Mouse (Mus musculus): ENCODE results near the gene Olfr543. TPM values are rescaled to one million over a fixed set of nuclear protein-coding genes. Genes with fewer than 3 reads are reported as not detected.

Gene Olfr543
- total RNA-seq (2014; fragmentation: Nextera tagmentation) = not detected in 2 replicates
- total RNA-seq (2017) = 0.27 TPM in 1 of 2 replicates, not detected in the other
- not detected in 2 replicates for polyA plus RNA-seq (2012)

DNA sequence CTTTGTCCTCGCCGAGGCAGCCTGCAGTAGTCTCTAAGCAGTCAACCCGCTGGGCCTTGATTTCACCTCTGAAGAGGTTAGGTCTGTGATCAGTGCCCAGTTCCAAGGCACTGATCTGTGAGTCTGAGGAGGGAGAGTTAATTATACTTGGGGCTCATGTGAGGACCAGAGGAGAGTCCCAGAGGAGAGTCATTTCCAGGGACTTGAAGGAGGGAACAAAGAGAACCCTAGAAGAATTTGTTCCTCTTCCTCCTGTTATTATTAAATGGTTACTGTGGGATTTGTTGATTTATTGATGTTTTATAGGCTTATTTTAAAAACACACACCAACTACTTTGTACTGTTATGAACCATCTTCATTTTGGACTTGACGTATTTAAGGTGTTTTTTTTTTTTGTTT is at the start of gene Olfr543:
Gene Olfr543 (minus strand): TSS at position 101 of the 400 bp plus-strand sequence.
- no peak for DNase-seq (ENCODE audit: low spot score)
- TF ChIP-seq TAL1 (conservative IDR thresholded peaks at IDR 0.05; ENCODE audit: low read depth, low read length) (no peak), POLR2AphosphoS5 (IDR thresholded peaks at IDR 0.05; ENCODE audit: insufficient replicate concordance, low read depth, low read length) (no peak), GATA2 (IDR thresholded peaks at IDR 0.05; ENCODE audit: borderline replicate concordance, low read depth, low read length) (no peak), GATA1 (IDR thresholded peaks at IDR 0.05; ENCODE audit: borderline replicate concordance, low read length) (no peak)
- peaks cover 13% of the 10 kb centered on the region for H3K27me3 ChIP-seq (ENCODE audit: insufficient read depth, low read length)
- ATAC-seq (ENCODE audit: extremely low read depth, insufficient number of reproducible peaks, low FRiP score, poor library complexity, severe bottlenecking) = no peak
- peaks cover 8% of the 10 kb centered on the region for H3K36me3 ChIP-seq (replicated peaks)
- H3K9me3 ChIP-seq (replicated peaks) = no peaks in the 10 kb centered on the region
- H3K4me1 ChIP-seq (ENCODE audit: insufficient read depth, low read depth, low read length) = peaks cover 43% of the 10 kb centered on the region
- H3K4me3 ChIP-seq (ENCODE audit: low read depth, low read length) = no peak within 1 kb of the TSS

DNA sequence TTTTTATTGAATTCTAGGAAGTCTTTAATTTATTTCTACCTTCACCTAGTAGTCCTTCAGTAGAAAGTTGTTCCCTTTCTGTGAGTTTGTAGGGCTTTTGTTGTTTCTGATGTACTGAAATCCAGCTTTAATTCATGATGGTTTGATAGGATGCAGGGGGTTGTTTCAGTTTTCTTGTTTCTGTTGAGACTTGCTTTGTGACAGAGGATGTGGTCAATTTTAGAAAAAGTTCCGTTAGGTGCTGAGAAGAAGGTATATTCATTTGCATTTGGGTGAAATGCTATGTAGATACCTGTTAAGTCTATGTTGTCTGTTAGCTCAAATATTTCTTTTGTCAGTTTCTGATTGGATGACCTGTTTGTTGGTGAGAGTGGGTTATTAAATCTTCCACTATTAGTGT is 47.6 kb upstream of the Olfr543 start:
- Histone ChIP-seq H3K36me3 (replicated peaks) (no peaks in the 10 kb centered on the region), H3K9me3 (replicated peaks) (no peaks in the 10 kb centered on the region), H3K27me3 (ENCODE audit: insufficient read depth, low read length) (peaks cover 6% of the 10 kb centered on the region; the same call in 1 of the 2 replicates), H3K4me3 (ENCODE audit: low read depth, low read length) (no peak overlapping the region), H3K4me1 (ENCODE audit: insufficient read depth, low read depth, low read length) (no peaks in the 10 kb centered on the region)
- DNase-seq (ENCODE audit: low spot score) (no peak), ATAC-seq (ENCODE audit: extremely low read depth, insufficient number of reproducible peaks, low FRiP score, poor library complexity, severe bottlenecking) (no peak)
- TF ChIP-seq GATA2 (IDR thresholded peaks at IDR 0.05; ENCODE audit: borderline replicate concordance, low read depth, low read length) = no peak
- TF ChIP-seq CTCF (IDR thresholded peaks at IDR 0.05; ENCODE audit: low read depth, low read length) = no peak
- TF ChIP-seq GATA1 (IDR thresholded peaks at IDR 0.05; ENCODE audit: borderline replicate concordance, low read length) = no peak
- TF ChIP-seq TAL1 (conservative IDR thresholded peaks at IDR 0.05; ENCODE audit: low read depth, low read length) = no peak
- no peak for TF ChIP-seq POLR2AphosphoS5 (IDR thresholded peaks at IDR 0.05; ENCODE audit: insufficient replicate concordance, low read depth, low read length)

DNA sequence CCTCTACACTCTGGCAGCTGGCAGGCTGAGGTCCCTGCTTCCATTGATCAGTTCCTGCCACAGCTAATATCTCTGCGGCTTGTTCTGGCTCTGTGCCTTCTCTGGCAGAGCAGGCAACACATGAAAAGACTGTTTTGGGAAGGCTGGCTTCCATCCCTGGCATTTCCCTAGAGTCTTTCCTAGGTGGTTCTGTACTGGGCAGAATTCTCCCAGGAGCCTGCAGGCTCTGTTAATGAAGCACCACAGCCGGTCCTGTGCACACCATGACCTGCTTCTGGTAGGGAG is 35.5 kb upstream of the Olfr543 start:
- Histone ChIP-seq H3K36me3 (replicated peaks) (no peaks in the 10 kb centered on the region), H3K4me3 (ENCODE audit: low read depth, low read length) (no peak overlapping the region), H3K27me3 (ENCODE audit: insufficient read depth, low read length) (peaks cover 12% of the 10 kb centered on the region), H3K9me3 (replicated peaks) (no peaks in the 10 kb centered on the region), H3K4me1 (ENCODE audit: insufficient read depth, low read depth, low read length) (peaks cover 15% of the 10 kb centered on the region)
- DNase-seq (ENCODE audit: low spot score) = no peak
- ATAC-seq (ENCODE audit: extremely low read depth, insufficient number of reproducible peaks, low FRiP score, poor library complexity, severe bottlenecking) = no peak
- no peak for TF ChIP-seq CTCF (IDR thresholded peaks at IDR 0.05; ENCODE audit: low read depth, low read length)
- TF ChIP-seq GATA2 (IDR thresholded peaks at IDR 0.05; ENCODE audit: borderline replicate concordance, low read depth, low read length) = no peak
- no peak for TF ChIP-seq POLR2AphosphoS5 (IDR thresholded peaks at IDR 0.05; ENCODE audit: insufficient replicate concordance, low read depth, low read length)
- no peak for TF ChIP-seq TAL1 (conservative IDR thresholded peaks at IDR 0.05; ENCODE audit: low read depth, low read length)
- no peak for TF ChIP-seq GATA1 (IDR thresholded peaks at IDR 0.05; ENCODE audit: borderline replicate concordance, low read length)

DNA sequence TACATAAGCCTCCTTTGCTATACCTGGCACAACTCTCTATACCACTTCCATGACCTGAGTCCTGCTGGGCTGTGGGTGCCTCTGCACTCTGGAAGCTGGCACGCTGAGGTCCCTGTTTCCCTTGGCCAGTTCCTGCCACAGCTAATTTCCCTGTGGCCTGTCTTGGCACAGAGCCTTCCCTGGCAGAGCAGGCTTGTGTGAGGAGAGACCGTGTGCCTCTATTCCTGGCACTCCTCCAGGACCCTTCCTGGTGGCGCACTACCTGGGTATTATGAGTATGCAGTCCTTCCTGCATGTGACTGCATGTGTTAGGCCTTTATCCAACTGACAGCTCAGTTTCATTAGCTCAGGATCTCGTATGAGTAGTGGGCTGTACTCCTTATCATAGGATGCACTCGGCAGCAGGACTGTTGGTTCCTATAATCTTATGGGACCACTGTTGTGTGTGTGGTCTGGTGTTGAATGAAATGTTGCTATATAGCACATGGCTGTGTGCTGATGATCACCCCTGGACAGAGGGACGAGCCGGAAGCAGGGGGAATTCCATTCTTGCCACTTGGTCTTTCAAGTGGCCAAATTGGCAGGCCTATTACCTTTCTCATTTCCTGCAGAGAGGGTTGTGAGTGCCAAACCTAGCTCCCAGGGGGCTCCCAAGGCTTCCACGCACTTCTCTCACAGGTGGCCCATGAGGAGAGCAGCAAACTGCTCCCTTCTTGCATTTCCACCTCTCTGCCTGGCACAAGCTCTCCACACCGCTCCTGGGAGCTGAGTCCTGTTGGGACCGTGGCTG is 35.0 kb upstream of the Olfr543 start:
- peaks cover 12% of the 10 kb centered on the region for H3K27me3 ChIP-seq (ENCODE audit: insufficient read depth, low read length)
- H3K4me1 ChIP-seq (ENCODE audit: insufficient read depth, low read depth, low read length) = peaks cover 15% of the 10 kb centered on the region
- no peaks in the 10 kb centered on the region for H3K9me3 ChIP-seq (replicated peaks)
- TF ChIP-seq POLR2AphosphoS5 (IDR thresholded peaks at IDR 0.05; ENCODE audit: insufficient replicate concordance, low read depth, low read length) = no peak
- TF ChIP-seq GATA2 (IDR thresholded peaks at IDR 0.05; ENCODE audit: borderline replicate concordance, low read depth, low read length) = no peak
- TF ChIP-seq GATA1 (IDR thresholded peaks at IDR 0.05; ENCODE audit: borderline replicate concordance, low read length) = no peak
- TF ChIP-seq TAL1 (conservative IDR thresholded peaks at IDR 0.05; ENCODE audit: low read depth, low read length) = no peak
- TF ChIP-seq CTCF (IDR thresholded peaks at IDR 0.05; ENCODE audit: low read depth, low read length) = no peak
- no peak overlapping the region for H3K4me3 ChIP-seq (ENCODE audit: low read depth, low read length)
- no peaks in the 10 kb centered on the region for H3K36me3 ChIP-seq (replicated peaks)
- no peak for ATAC-seq (ENCODE audit: extremely low read depth, insufficient number of reproducible peaks, low FRiP score, poor library complexity, severe bottlenecking)
- DNase-seq (ENCODE audit: low spot score) = no peak

DNA sequence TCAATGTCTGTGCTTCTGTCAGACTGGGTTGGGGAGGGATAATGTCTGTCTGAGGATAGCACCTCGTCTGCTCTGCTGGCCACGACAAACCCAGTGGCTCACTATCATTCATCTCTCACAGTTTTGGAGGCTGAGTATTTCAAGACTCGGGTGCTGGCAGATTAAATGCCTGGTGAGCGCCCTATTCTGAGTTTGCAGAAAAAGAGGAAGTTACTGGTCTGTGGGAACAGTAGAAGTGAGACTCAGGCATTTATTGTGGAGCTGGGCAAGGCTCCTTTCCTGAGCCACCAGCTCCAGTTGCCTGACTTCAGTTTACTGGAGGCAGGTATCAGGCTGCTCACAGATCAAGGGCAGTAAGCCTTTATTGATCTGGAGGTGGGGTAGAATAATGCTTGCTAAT is 32.7 kb upstream of the Olfr543 start:
- Histone ChIP-seq H3K4me3 (ENCODE audit: low read depth, low read length) (no peak overlapping the region), H3K36me3 (replicated peaks) (no peaks in the 10 kb centered on the region), H3K4me1 (ENCODE audit: insufficient read depth, low read depth, low read length) (peaks cover 15% of the 10 kb centered on the region), H3K27me3 (ENCODE audit: insufficient read depth, low read length) (peaks cover 19% of the 10 kb centered on the region), H3K9me3 (replicated peaks) (no peaks in the 10 kb centered on the region)
- TF ChIP-seq POLR2AphosphoS5 (IDR thresholded peaks at IDR 0.05; ENCODE audit: insufficient replicate concordance, low read depth, low read length) (no peak), GATA2 (IDR thresholded peaks at IDR 0.05; ENCODE audit: borderline replicate concordance, low read depth, low read length) (no peak), TAL1 (conservative IDR thresholded peaks at IDR 0.05; ENCODE audit: low read depth, low read length) (no peak), GATA1 (IDR thresholded peaks at IDR 0.05; ENCODE audit: borderline replicate concordance, low read length) (no peak), CTCF (IDR thresholded peaks at IDR 0.05; ENCODE audit: low read depth, low read length) (no peak)
- ATAC-seq (ENCODE audit: extremely low read depth, insufficient number of reproducible peaks, low FRiP score, poor library complexity, severe bottlenecking) (no peak), DNase-seq (ENCODE audit: low spot score) (no peak)

DNA sequence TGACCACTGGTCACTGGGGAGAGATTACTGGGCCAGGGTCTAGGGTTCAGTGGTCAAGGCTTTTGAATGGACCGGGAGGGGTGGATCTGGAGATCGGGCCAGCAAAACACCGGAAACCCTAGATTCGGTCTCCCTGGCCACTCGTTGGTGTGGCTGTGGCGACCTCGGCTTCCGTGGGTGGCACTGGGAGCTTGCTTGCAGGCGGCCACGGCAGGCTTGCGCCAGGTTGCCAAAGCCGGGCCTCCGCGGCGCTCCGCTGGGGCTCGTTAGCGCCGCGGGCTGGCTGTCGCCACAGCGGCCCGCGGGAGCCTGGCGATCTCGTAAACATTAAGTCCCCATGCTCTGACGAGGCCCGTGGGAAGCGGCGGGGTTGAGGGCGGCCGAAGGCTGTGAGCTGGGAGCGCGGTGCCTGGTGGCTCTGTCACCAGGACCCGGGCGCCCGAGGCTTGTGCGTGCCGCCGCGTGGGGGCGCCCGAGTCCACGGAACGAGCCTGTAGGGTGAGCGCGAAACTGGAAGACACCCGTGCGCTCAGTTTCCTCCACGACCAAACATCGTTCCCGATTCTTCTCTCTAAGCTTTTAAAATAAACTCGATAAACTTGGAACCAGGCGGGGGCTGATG is 31.4 kb upstream of the Olfr543 start:
- peaks cover 15% of the 10 kb centered on the region for H3K4me1 ChIP-seq (ENCODE audit: insufficient read depth, low read depth, low read length)
- DNase-seq (ENCODE audit: low spot score) (peak; percentile 61), ATAC-seq (ENCODE audit: extremely low read depth, insufficient number of reproducible peaks, low FRiP score, poor library complexity, severe bottlenecking) (no peak)
- TF ChIP-seq GATA2 (IDR thresholded peaks at IDR 0.05; ENCODE audit: borderline replicate concordance, low read depth, low read length) = no peak
- TF ChIP-seq CTCF (IDR thresholded peaks at IDR 0.05; ENCODE audit: low read depth, low read length) = peak; percentile 49; the same call in 1 of the 2 replicates
- TF ChIP-seq POLR2AphosphoS5 (IDR thresholded peaks at IDR 0.05; ENCODE audit: insufficient replicate concordance, low read depth, low read length) = no peak
- peak overlapping the region; percentile 53; the same call in 1 of the 2 replicates for H3K4me3 ChIP-seq (ENCODE audit: low read depth, low read length)
- peaks cover 21% of the 10 kb centered on the region for H3K27me3 ChIP-seq (ENCODE audit: insufficient read depth, low read length)
- no peaks in the 10 kb centered on the region for H3K36me3 ChIP-seq (replicated peaks)
- H3K9me3 ChIP-seq (replicated peaks) = no peaks in the 10 kb centered on the region
